Mouse (Mus musculus) brain, adult 2 months (tissue): ENCODE results near the gene Nek11.
A peak's percentile ranks its signal among the peaks of the same experiment; 100 is the strongest.

Experiments
- DNase-seq: peaks from one replicate; pipeline ENCODE4 v3.0.0; 2011; ENCODE audit warnings: low read depth, low spot score

Nek11 gene

DNA sequence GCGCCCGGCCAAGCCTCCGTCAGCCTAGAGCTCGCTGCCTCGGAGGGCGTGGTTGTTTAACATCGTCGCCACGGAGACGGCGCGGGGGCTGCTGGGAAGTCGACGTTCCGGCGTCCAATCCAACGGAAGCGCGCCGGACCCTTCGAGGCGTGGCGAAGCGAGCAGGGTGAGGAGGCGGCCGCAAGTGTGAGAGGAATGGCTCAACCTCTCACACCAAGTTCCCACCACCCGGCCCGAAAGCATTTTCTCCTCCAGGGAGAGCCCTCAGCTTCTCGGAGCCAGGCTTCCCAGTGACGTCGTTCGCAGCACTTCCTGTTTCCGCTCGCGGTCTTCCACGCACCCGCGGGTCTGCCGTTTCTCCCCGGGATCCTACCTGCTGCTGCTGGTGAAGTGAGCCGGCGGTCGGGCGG lies at the start of gene Nek11, which contains the start of gene Aste1:
Nek11 (minus strand) TSS at position 307 of the 410 bp plus-strand sequence.
Aste1 (plus strand) TSS at position 175 of the 410 bp plus-strand sequence.
- peak; percentile 96 for DNase-seq

DNA sequence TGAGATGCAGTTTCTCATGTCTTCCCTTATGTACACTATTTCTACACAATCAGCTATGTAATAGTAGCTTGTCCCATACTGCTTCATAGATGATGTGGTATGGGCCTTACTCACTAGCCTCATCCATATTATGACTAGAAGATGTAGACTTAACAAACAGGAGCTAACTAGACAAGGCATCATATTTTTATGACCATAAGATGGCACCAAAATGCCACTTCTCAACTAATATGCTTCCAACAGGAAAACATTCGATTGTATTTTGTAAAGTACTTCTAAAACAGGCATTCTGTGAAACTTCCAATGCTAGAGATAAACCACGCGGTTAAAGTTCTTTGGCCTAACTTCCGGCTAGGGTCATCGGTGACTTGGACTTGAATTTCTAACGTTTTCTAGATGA lies 13.2 kb upstream of the Nek11 start:
- DNase-seq: no peak

GRCm38 (mm10) chr9:105394720-105395119 lies 604 bp downstream of the Nek11 start:
- DNase-seq: no peak

DNA sequence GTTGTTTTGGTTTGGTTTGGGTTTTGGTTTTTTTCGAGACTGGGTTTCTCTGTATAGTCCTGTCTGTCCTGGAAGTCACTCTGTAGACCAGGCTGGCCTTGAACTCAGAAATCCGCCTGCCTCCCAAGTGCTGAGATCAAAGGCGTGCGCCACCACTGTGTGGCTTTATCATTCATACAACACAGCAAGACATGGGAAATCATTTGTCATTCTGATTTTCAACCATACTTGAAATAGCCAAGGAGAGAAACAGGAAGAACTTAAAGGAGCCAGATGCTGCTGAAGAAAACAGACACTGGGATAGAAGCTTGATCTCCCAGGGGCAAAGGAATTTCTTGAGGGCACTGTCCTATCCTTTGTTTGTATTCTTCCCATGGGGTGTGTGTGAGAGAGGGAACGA lies 4.7 kb downstream of the Nek11 start:
- no peak for DNase-seq

DNA sequence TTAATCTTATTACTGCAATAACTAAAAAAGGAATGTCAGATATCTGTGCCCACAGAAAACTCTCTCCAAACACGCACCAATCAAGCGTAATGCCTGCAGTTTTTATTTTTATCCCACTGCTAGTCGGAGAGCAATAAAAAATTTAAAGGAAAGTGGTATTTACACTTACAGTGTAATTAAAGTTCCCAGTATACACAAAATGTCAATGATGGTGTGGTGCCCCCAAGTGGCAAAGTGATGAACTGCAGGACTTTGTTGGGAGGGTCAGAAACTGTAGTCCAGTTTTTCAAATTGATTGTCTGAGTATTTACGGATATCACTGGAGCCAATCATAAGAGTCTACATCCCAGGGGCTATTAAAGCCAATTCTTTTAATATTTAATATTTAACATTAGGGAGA lies 6.0 kb downstream of the Nek11 start:
- DNase-seq: peak; percentile 62

DNA sequence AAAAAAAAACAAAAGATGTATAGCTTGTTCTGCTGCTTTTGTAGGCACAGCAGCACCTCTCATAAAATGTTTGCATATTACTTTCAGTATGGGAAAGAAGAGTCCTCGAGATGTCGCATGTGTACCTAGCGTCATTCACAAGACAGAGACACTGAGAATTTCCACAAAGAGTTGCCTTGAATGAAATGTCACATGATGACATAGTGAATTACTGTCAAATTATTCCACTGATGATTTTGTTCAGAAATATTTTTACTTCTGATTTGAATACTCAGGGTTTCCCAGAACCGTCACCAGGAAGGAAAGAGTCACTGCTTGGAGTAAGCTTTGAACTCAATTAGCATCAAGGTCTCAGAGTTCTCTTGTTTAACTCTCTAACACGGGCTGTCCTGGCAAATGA lies 7.9 kb downstream of the Nek11 start:
- no peak for DNase-seq

DNA sequence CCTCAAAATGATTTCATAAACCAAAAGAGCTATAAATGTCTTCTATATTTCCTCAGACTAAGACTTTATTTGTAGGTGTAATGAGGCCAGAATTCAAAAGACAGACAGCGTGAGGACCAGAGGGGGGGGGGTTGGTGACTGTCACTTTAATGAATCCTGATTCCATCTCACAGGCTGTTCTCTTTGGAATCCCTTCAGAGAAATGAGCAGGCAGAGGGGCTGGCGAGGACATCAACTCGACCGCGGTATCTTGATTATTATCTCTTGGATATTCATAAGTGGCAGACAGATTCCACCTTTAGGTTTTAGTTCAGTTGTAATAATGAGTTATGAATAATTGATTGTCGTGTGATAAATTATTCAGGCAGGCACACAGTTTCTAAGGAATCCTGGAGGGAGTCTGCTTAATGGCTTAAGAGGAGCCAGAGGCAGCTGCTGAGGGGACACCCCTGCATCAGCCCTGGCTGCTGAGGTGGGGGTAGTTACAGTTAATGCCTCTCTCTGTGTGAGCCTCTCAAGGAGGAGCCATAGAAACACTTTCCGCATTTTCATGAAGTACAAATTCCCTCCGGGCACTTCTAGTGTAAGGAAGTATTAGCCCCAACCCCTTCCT lies 15.7 kb downstream of the Nek11 start:
- no peak for DNase-seq

DNA sequence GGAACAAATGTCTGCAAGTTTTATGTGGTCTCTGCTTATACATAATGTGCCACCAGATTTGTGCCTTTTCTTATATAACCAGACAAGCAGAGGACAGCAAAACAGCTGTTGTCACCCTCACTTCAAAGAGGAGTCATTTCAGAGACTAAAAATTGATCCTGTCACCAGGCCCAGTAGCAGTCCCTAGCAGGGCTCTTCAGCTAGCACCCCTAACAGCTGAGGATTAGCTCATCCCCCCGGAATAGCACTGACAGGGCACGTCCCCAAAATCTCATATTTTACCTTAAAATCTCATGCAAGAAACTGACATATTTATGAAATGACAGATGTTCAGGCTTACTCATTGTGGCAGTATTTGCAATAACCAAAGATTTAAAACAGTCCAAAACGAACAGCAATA lies 17.7 kb downstream of the Nek11 start:
- peak; percentile 61 for DNase-seq

- DNase-seq: peak; percentile 64
These were observed 18.3 kb downstream of the Nek11 start for GRCm38 (mm10) chr9:105376954-105377530.

- DNase-seq: no peak
These were observed 18.9 kb downstream of the Nek11 start for GRCm38 (mm10) chr9:105376411-105376810.

- DNase-seq: no peak
These were observed 21.0 kb downstream of the Nek11 start for GRCm38 (mm10) chr9:105374361-105374760.

DNA sequence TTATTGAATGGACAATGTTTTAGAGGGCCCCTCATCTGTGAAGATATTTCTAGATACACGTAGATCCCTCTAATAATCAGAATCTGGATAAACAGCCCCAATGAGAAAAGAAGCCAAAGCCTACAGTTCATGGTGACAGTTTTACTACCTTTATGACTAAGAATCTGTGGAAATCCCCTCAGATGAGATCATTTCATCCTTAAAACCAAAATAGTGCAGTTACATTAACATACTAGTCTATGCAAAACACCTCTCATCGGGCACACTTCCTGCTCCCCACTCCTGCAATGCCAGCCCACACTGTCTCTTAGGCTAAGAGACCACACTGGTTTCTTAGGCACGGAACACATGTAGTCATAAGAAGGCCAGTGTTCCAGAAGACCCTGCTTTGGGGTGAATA lies 26.7 kb downstream of the Nek11 start:
- DNase-seq: peak; percentile 33

DNA sequence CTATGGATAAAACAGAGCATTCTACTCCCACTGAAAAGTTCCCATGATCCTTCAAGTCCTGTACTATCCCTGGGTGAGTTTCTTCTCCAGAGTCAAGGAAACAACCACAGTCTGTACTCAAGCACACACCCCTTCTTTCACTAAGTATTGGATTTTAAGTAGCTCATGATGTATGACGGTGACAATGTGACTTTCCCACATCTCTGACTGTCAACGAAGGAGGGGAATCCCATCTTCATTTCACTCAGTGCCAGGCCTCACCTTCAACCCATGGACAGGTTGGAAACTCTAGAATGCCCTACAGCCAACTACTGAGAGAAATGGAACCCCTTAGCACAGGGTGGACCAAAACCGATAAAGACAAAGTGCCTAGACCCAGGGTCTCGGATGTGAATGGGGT lies 29.1 kb downstream of the Nek11 start:
- no peak for DNase-seq

GRCm38 (mm10) chr9:105363520-105364231 lies 31.6 kb downstream of the Nek11 start:
- DNase-seq: peak; percentile 71

DNA sequence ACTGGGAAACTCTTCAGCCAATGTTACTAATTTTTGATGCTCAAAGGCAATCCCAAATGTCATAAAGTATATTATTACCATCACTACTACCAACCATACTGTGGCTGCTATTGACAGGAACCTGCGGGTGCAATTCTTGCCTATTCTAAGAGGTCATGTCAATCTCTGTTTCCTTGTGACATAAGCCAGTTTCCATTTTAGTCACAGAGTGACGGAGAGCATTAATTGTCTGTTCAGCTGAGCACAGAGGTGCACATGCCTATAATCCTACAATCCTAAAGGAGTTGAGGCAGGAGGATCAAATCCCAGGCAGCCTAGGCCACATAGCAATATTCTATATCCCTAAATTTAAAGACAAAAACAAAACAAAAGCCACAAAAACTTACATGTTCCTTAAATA lies 33.1 kb downstream of the Nek11 start:
- no peak for DNase-seq

DNA sequence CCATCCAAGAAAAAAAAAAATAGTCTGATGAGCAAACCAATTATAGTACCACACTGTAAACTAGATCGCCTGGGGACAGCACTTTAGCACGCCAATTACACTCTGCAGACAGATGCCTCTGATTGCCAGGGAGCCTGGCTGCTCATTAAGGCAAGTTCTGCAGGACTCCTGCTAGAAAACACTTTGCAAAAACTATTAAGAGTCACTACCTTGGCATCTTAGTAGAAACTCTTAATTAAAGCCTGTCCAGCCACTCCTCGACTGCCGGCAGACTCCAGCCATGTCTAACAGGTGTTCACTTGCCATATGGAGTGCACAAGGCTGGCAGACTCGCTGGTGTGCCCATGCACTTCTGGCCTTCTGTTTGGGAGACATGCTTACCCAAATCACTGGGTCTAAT lies 46.3 kb downstream of the Nek11 start:
- peak; percentile 60 for DNase-seq

- peak; percentile 19 for DNase-seq
These were observed 46.9 kb downstream of the Nek11 start for GRCm38 (mm10) chr9:105348242-105349031.

GRCm38 (mm10) chr9:105342994-105343656 lies 52.2 kb downstream of the Nek11 start:
- peak; percentile 44 for DNase-seq

GRCm38 (mm10) chr9:105342565-105342964 lies 52.8 kb downstream of the Nek11 start:
- DNase-seq: no peak

- no peak for DNase-seq
These were observed 62.8 kb downstream of the Nek11 start for GRCm38 (mm10) chr9:105332436-105333016.

GRCm38 (mm10) chr9:105321856-105322255 lies 73.5 kb downstream of the Nek11 start:
- no peak for DNase-seq
